Mouse (Mus musculus) brain, adult 2 months (tissue): ENCODE results near the gene Pusl1.

Source experiments
- DNase-seq: peaks from one replicate; pipeline ENCODE4 v3.0.0; 2011; ENCODE audit warnings: low read depth, low spot score

Gene Pusl1

GRCm38 (mm10) chr4:155887674-155888073, 3.9 kb downstream of the Pusl1 start:
- DNase-seq = no peak

DNA sequence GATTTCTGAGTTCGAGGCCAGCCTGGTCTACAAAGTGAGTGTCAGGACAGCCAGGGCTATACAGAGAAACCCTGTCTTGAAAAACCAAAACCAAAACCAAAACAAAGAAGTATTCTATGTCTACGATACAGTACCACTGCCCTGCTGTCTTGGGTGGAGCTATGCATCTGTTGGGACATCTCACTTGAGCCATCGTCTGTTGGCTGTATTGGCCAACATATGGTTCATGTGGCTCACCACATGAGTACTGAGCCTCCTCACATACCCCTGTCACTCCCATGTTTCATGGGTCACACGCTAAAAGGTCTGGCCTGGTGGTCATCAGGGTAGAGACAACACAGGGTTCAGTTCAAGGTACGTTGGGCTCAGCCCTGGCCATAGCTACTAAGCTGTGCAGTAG, 5.3 kb downstream of the Pusl1 start:
- no peak for DNase-seq

DNA sequence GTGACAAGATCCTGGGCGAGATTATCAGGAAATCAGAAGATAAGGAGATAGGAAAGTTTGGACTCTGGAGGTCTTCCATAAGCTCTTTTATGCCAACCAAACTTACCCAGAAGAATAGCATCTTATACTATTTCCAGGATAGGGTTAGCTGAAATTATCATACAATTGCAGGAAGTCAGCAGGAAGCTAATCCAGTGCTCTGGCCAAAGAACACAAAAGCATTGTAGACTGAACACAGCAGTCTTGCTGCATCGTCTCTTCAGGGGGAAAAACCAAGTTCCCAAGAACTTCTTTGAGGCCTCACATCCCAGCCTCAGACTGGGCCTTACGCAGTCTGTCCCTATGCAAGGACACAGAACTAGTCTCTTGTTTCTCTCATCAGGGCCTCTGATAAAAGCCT, 8.0 kb downstream of the Pusl1 start:
- no peak for DNase-seq

DNA sequence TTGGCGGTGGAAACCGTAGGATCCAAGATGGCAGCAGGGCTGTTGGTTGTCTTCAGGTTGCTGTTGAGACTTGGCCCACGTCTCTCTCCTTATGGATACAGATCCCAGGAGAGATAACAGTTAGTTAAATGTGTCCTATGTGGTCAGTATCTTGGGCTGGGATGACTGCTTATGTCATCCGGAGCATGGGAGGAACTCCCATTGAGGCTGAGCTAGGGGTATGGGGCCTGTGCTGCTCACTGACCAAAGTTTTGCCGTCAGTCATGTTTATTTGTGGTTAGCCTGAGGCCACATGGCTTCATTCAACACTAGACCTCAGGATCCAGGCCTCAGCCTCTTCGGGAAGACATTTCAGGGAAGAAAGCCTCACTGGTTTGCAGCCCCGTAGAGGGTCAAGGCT, 20.2 kb downstream of the Pusl1 start:
- DNase-seq = no peak

DNA sequence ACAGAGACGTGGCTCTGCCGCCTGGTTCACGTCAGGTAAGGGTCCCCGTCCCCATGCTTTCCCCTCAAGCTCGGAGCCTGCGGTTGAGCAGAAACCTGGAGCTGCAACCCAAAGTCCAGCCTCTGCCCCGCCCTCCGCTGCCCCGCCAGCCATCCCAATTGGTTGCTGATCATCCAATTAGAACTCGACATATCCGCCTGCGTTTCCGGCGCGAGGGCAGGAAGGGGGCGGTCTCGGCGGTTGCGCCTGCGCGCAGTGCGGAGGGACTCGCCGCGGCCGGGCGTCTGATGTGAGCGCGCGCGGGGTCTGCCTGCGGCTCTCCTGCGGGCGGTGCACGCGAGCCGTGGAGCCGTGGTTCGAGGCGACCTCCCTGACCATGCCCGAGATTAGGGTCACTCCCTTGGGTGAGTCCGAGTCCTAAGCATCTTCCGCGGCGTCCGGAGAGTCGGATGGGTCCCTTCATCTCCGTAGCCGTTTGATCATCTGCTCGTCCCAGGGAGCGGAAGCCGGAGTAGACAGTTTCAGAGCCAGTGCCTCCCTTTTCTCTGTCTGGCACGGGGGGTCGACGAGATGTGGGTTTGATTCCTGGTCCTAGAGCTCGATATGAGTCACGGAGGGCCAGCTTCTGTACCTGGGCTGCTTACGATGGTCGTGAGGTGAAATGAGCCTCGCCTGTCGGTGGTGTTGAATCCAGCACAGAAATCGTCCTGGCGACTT, 22.1 kb downstream of the Pusl1 start, which contains the start of the genes Cptp and Ints11:
TSS of gene Cptp (minus strand) at position 124 of the 717 bp plus-strand sequence.
TSS of gene Ints11 (plus strand) at position 230 of the 717 bp plus-strand sequence.
- peak; percentile 97 for DNase-seq

- DNase-seq = peak; percentile 38
Measured at GRCm38 (mm10) chr4:155868614-155869298, 22.8 kb downstream of the Pusl1 start.

GRCm38 (mm10) chr4:155863001-155863400, 28.6 kb downstream of the Pusl1 start, which contains the start of gene Tas1r3:
Gene Tas1r3, minus strand, starts transcription at chr4:155863362.
- DNase-seq = no peak

DNA sequence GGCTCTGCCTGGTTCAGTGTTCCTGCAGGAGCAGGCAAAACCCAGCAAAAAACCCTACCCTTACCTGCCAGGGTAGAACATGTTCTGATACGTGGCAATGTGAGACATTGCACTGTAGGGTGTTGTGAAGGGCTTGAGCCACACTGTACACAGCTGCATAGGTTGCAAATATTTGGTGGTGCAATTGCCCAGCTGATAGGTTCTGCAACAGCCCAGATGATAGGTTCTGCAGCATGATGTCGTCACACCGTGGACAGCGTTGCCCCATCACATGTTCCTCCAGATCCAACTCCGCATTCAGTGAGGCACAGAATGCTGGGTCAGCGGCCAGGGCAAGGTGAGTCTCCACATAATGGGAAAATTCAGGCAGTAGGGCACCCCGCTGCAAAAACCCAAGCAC, 29.8 kb downstream of the Pusl1 start:
- DNase-seq = no peak

DNA sequence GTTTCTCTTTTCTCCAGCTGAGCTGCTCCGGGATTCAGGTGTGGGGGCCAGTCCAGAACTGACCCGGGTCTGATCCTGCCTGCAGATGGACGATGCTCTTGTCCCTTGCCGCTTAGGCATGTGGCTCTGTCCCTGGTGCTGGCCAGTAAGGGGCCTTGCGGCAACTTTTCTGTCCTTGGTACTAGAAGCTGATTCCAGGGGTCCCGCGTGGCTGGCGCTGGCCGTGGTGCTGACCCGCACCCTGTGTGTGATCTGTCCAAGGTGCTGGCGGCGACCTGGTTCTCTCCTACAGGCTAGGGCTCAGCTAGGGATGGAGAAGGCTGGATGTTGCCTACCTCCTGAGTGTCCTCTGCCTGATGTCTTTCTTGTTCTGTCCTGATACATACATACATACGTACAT, 32.3 kb downstream of the Pusl1 start:
- DNase-seq = no peak

GRCm38 (mm10) chr4:155856881-155857280, 34.7 kb downstream of the Pusl1 start:
- DNase-seq = no peak

DNA sequence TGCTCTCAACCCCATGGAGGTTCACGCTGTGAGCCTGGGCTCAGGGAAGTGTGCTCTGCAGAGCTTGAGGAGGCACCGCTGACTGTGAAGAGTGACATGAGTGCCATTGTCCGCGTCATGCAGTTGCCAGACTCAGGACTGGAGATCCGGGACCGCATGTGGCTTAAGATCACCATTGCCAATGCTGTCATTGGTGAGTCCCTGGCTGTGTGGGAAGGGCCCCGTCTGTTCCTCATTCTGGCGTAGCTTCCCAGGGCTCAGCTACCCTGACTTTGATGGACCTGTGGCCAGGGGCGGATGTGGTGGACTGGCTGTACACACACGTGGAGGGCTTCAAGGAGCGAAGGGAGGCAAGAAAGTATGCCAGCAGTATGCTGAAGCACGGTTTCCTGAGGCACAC, 35.5 kb downstream of the Pusl1 start:
- DNase-seq = no peak

DNA sequence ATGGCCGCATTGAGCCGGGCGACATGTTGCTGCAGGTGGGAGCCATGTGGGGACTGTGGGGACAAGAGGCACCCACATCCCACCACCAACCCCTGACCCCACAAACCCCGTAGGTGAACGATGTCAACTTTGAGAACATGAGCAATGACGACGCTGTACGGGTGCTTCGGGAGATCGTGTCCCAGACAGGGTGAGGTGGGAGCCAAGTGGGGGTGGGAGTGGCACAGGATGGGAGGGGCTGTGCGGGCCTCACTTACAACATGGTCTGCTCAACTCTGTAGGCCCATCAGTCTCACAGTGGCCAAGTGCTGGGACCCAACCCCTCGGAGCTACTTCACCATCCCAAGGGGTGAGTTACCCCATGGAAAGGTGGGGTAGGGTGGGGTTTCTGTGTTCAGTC, 36.6 kb downstream of the Pusl1 start:
- DNase-seq = no peak

GRCm38 (mm10) chr4:155853421-155853820, 38.2 kb downstream of the Pusl1 start:
- DNase-seq = no peak

DNA sequence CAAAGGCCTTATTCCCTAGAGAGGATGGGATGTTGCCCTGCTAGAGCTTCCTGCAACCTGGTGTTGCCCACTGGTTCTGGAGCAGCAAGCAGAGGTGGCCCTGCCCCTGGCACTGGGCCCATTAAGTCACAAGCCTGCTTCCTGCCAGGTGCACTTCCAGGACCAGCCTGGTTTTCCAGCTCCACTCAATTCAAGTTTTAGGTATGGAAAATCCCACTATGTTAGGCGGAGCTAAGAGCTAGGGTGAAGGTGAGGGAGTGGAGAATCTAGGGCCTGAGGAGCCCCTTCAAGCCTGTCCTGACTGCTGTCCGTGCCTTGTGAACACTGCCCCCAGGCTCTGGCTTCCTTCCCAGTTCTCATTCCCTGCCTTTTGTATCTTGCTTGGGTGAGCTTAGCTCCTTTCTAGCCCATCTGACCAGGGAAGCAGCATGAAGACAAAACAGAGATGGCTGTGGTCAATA, 39.6 kb downstream of the Pusl1 start:
- DNase-seq = peak; percentile 52

- no peak for DNase-seq
Measured at GRCm38 (mm10) chr4:155851368-155851767, 40.2 kb downstream of the Pusl1 start.

DNA sequence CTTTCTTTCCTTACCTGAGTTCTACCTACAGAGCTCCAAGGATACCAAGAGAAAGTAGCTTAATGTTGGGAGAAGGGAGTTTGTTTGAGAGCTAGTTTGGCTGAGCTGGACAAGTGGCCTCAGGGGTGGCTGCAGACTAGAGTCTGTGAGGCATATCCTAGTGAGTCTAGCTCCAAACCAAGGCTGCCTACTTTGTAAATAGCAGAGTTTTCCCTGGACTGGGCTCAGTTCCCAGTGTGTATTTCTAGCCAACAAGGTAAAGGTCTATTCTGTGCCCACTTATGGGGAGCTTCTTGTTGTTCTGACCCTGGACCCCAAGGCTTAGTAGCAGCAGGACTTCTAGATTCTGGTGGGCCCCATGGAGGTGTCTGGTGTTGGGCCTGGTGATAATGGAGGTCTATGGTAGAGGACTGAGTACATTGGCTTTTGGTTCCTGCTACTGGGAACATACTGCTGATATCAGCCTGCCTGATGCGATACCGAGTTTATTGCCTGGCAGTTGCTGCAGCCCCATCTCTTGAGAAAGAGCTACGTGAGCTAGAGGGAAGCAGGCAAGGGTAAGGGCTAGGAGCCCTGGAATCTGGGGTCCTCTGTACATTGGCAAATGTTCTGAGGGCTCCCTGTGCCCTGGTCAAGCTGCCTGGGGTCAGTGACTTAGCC, 41.7 kb downstream of the Pusl1 start:
- no peak for DNase-seq

- no peak for DNase-seq
Measured at GRCm38 (mm10) chr4:155849391-155849790, 42.2 kb downstream of the Pusl1 start.

DNA sequence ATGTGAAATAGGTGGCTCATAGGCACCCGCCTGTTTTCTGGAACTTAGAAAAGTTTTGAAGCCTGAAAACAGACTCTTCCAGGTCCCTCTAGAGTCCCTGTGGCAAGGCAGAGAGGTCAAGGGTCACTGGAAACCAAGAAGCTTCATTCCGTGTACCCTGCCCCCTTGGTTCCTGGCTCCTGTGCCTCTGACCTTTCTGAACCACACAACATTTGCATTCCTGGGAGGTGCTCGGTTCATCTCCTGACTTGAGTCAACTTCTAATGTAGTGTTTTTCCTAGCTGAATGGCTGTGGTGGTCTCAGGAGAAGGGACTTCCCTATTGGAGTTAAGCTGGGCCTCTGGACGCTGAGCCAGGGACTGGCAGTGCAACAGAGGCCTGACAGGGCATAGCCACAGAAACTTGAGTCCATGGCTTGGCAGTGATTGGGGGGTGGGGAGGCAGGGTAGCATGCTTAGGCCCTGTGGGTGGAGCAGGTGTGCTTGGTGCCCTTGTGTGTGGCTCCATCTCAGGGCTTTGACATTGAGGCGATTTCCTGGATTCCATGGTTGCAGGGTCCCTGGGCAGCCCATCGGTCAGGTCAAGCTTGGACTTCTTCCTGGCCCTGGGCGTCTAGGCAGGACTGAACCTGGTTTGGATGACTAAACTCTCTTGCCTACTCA, 43.0 kb downstream of the Pusl1 start:
- DNase-seq = no peak

DNA sequence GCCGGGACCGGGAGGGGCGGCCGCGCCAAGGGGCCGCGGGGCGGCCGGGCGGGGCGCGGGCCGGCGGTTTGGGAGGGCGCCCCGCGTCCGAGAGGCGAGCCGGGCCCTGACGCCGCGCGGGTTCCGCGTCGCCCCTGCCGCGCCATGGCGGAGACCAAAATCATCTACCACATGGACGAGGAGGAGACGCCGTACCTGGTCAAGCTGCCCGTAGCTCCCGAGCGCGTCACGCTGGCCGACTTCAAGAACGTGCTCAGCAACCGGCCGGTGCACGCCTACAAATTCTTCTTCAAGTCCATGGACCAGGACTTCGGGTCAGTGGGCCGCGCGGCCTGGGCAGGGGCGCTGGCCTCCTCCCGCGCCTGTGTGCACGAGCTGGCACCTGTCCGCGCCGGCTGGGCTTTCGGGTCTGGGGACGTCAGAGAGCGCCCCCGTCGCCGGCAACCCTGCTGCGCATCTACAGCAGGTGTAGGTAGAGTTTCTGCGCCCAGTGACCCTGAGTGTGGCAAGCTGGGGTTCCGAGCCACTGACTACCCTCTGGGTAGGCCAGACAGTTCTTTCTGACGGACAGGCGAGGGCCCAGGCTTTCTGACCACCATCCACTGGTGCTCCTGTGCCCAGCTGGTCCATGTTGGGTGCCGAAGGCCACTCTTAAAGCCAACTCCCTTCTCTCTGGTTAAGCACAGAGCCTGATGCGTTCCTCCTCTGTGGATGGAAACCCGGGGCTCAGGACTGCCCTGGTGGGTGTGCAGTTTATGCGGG, 43.8 kb downstream of the Pusl1 start:
- peak; percentile 56 for DNase-seq

DNA sequence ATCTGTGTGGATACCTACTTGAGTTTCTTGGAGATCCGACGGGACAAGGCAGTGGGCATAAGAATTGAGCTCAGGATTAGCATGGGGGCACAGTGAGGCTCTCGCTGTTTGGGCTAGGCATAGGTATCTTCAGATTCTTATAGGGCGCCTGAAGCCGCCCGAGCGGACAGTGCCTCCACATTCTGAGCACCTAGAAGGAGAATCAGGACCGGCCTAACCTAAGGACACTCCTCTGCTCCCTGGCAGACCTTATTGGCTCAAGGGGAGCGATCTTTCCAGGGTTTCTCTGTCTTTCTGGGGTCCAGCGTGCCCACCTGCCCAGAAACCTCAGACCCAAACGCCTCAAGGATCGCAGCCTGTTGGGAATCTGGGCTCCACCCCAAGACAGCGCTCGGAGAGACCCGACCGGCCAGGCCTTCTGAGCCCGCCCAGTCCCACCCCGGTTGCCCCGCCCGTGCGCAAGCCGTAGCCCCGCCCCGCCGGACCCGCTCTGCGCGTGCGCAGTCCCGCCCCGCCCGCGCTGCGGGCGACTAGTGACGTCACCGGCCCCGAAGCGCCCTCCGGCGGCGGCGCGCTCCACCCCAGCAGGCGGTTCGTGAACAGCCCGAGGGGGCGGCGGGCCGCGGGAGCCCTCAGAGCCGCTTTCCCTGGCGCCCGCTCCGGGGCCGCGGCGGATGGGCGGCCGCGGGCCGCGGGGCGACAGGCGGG, 44.6 kb downstream of the Pusl1 start, which contains the start of gene Dvl1:
TSS of gene Dvl1 (plus strand) at position 532 of the 708 bp plus-strand sequence.
- peak; percentile 94 for DNase-seq
